Mouse (Mus musculus) heart, embryonic 10.5 days (tissue): ENCODE measurements around the gene Ermp1. TPM values are rescaled to one million over a fixed set of nuclear protein-coding genes. Genes with fewer than 3 reads are reported as not detected.

Source experiments
- DNase-seq: peaks from one replicate; pipeline ENCODE4 v3.0.0-alpha.2; 2017; ENCODE audit warnings: low spot score
- H3K27ac ChIP-seq: fragments of 300-500 bp; sonication (generic); 2 replicates; pipeline ENCODE4 v1.5.1; 2016; ENCODE audit warnings: mild to moderate bottlenecking
- H3K27me3 ChIP-seq: fragments of 300-500 bp; sonication (generic); 2 replicates; pipeline ENCODE4 v1.6.1; 2016; ENCODE audit warnings: mild to moderate bottlenecking; ENCODE audit not compliant: poor library complexity, insufficient read depth, severe bottlenecking
- H3K36me3 ChIP-seq: fragments of 300-500 bp; sonication (generic); 2 replicates; pipeline ENCODE4 v1.6.1; 2016; ENCODE audit warnings: mild to moderate bottlenecking, moderate library complexity
- H3K4me1 ChIP-seq: fragments of 300-500 bp; sonication (generic); 2 replicates; pipeline ENCODE4 v1.6.1; 2016; ENCODE audit warnings: mild to moderate bottlenecking
- H3K4me3 ChIP-seq: fragments of 300-500 bp; sonication (generic); 2 replicates; pipeline ENCODE4 v1.5.1; 2016; ENCODE audit warnings: mild to moderate bottlenecking, moderate library complexity
- H3K9me3 ChIP-seq: fragments of 300-500 bp; sonication (generic); 2 replicates; pipeline ENCODE4 v1.6.1; 2016; ENCODE audit warnings: mild to moderate bottlenecking, moderate library complexity
- WGBS: fragments of 180-500 bp; shearing (Covaris S2); methylation state at CpG from one replicate; pipeline ENCODE4 v1.1.7; 2016; 5-methylcytosine and 5-hydroxymethylcytosine counted together
- polyA plus RNA-seq: library from polyadenylated mRNA; unstranded; fragments of >200 nt; fragmentation: Nextera tagmentation; extraction: Ambion mirVana; gene quantifications from 2 replicates; pipeline ENCODE4 v1.2.1, GENCODE M21; 2016

The Ermp1 gene
- polyA plus RNA-seq, 1 experiment from 2014 or later = 9.5 TPM

DNA sequence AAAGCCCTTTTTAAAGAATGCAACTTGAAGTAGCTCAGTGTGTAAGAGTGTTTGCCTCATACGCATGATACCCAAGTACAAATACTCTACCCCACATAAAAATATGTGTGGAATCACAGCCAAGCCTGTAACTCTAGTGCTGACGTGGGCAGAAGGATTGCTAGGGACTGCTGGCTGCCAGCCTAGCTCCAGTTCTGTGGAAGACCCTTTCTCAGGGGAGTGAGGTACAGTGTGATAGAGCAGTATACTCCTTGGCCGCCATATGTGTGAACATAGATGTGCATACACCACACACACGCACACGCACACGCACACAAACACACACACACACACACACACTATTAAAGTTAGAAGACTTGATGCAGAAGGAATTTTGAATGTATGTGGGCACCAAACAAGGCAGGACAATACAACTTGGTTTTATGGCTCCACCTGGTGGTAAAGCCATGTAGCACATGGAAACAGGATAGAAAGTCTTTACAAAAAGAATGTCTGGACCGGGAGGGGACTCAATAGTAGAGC, 84.9 kb downstream of the Ermp1 start:
- WGBS = 66% methylated on average over 7 of the region's 7 CpGs
- DNase-seq = no peak
- H3K36me3 ChIP-seq = peaks cover 10% of the 10 kb centered on the region; the same call in 1 of the 2 replicates
- H3K27ac ChIP-seq = no peak overlapping the region
- no peaks in the 10 kb centered on the region for H3K9me3 ChIP-seq
- no peaks in the 10 kb centered on the region for H3K27me3 ChIP-seq
- H3K4me1 ChIP-seq = no peaks in the 10 kb centered on the region
- H3K4me3 ChIP-seq = no peak overlapping the region

- peaks cover 4% of the 10 kb centered on the region; the same call in 1 of the 2 replicates for H3K36me3 ChIP-seq
- no peaks in the 10 kb centered on the region for H3K27me3 ChIP-seq
- WGBS = 69% methylated on average over 3 of the region's 3 CpGs
- H3K4me3 ChIP-seq = no peak overlapping the region
- H3K9me3 ChIP-seq = no peaks in the 10 kb centered on the region
- H3K4me1 ChIP-seq = no peaks in the 10 kb centered on the region
- no peak for DNase-seq
- H3K27ac ChIP-seq = no peak overlapping the region
Observed at GRCm38 (mm10) chr19:29562603-29563002, 85.6 kb downstream of the Ermp1 start.

GRCm38 (mm10) chr19:29562166-29562565, 86.0 kb downstream of the Ermp1 start:
- no peak for DNase-seq
- Histone ChIP-seq H3K4me3 (no peak overlapping the region), H3K36me3 (peaks cover 4% of the 10 kb centered on the region; the same call in 1 of the 2 replicates), H3K4me1 (no peaks in the 10 kb centered on the region), H3K9me3 (no peaks in the 10 kb centered on the region), H3K27me3 (no peaks in the 10 kb centered on the region), H3K27ac (no peak overlapping the region)
- WGBS = 72% methylated on average over 4 of the region's 4 CpGs

Other genes starting within 250 kb of the Ermp1 start
- not detected in 2 replicates for gene Pdcd1lg2, start 237.5 kb downstream of the Ermp1 start, polyA plus RNA-seq
- 6.6 and 8.9 TPM in 2 replicates for gene Ric1, start 126.1 kb downstream of the Ermp1 start, polyA plus RNA-seq
- gene Mlana, start 49.4 kb upstream of the Ermp1 start, polyA plus RNA-seq = 0.15 and 0.32 TPM in 2 replicates
- gene 9930021J03Rik, start 157.6 kb upstream of the Ermp1 start, polyA plus RNA-seq = 2.9 and 4.2 TPM in 2 replicates
- gene Ranbp6, start 164.6 kb upstream of the Ermp1 start, polyA plus RNA-seq = 16.2 and 19.7 TPM in 2 replicates